Mouse (Mus musculus): ENCODE results near the gene D130043K22Rik. TPM values are rescaled to one million over a fixed set of nuclear protein-coding genes. Genes with fewer than 3 reads are reported as not detected.

Gene D130043K22Rik
- polyA plus RNA-seq, 1 experiment = 0.02 TPM

GRCm38 (mm10) chr13:24825587-24825986 is 19.3 kb upstream of the D130043K22Rik start:
- TF ChIP-seq MYOG (IDR thresholded peaks at IDR 0.05; ENCODE audit: control insufficient read depth, extremely low read depth, insufficient read length) (no peak), USF1 (IDR thresholded peaks at IDR 0.05; ENCODE audit: low read depth) (no peak), FOSL1 (IDR thresholded peaks at IDR 0.05; ENCODE audit: insufficient read depth, low read length, poor library complexity, severe bottlenecking) (no peak), CTCF (IDR thresholded peaks at IDR 0.05; ENCODE audit: control insufficient read depth, insufficient read depth, insufficient read length) (no peak), MAX (IDR thresholded peaks at IDR 0.05) (no peak), CEBPB (IDR thresholded peaks at IDR 0.05; ENCODE audit: low read depth) (no peak), MYOD1 (IDR thresholded peaks at IDR 0.05; ENCODE audit: control insufficient read depth, insufficient read length, low read depth) (no peak)
- Histone ChIP-seq H3K79me3 (ENCODE audit: low read depth) (peaks cover 1% of the 10 kb centered on the region), H3K79me2 (ENCODE audit: control insufficient read depth, insufficient read depth) (peaks cover 5% of the 10 kb centered on the region), H3ac (ENCODE audit: control insufficient read depth, insufficient read length, low read depth) (no peak overlapping the region), H3K4me3 (ENCODE audit: insufficient read depth, poor library complexity, severe bottlenecking) (no peak overlapping the region), H3K36me3 (ENCODE audit: control insufficient read depth, insufficient read depth) (peaks cover 3% of the 10 kb centered on the region), H3K27me3 (ENCODE audit: control insufficient read depth, insufficient read depth, insufficient read length) (no peaks in the 10 kb centered on the region)

- peaks cover 10% of the 10 kb centered on the region for H3K79me2 ChIP-seq (ENCODE audit: control insufficient read depth, insufficient read depth)
- H3K4me3 ChIP-seq (ENCODE audit: insufficient read depth, poor library complexity, severe bottlenecking) = no peak overlapping the region
- TF ChIP-seq CEBPB (IDR thresholded peaks at IDR 0.05; ENCODE audit: low read depth) (no peak), MYOD1 (IDR thresholded peaks at IDR 0.05; ENCODE audit: control insufficient read depth, insufficient read length, low read depth) (no peak), MYOG (IDR thresholded peaks at IDR 0.05; ENCODE audit: control insufficient read depth, extremely low read depth, insufficient read length) (no peak), FOSL1 (IDR thresholded peaks at IDR 0.05; ENCODE audit: insufficient read depth, low read length, poor library complexity, severe bottlenecking) (no peak), CTCF (IDR thresholded peaks at IDR 0.05; ENCODE audit: control insufficient read depth, insufficient read depth, insufficient read length) (no peak), MAX (IDR thresholded peaks at IDR 0.05) (no peak)
- no peaks in the 10 kb centered on the region for H3K27me3 ChIP-seq (ENCODE audit: control insufficient read depth, insufficient read depth, insufficient read length)
- H3K79me3 ChIP-seq (ENCODE audit: low read depth) = peaks cover 1% of the 10 kb centered on the region
- no peak overlapping the region for H3ac ChIP-seq (ENCODE audit: control insufficient read depth, insufficient read length, low read depth)
- H3K36me3 ChIP-seq (ENCODE audit: control insufficient read depth, insufficient read depth) = peaks cover 3% of the 10 kb centered on the region
These were observed 18.8 kb upstream of the D130043K22Rik start for GRCm38 (mm10) chr13:24826116-24826515.

GRCm38 (mm10) chr13:24830756-24831352 is 14.1 kb upstream of the D130043K22Rik start:
- TF ChIP-seq USF1 (IDR thresholded peaks at IDR 0.05; ENCODE audit: low read depth) (no peak), FOSL1 (IDR thresholded peaks at IDR 0.05; ENCODE audit: insufficient read depth, low read length, poor library complexity, severe bottlenecking) (no peak), CTCF (IDR thresholded peaks at IDR 0.05; ENCODE audit: control insufficient read depth, insufficient read depth, insufficient read length) (no peak), MAX (IDR thresholded peaks at IDR 0.05) (no peak), MYOG (IDR thresholded peaks at IDR 0.05; ENCODE audit: control insufficient read depth, extremely low read depth, insufficient read length) (no peak), CEBPB (IDR thresholded peaks at IDR 0.05; ENCODE audit: low read depth) (no peak), MYOD1 (IDR thresholded peaks at IDR 0.05; ENCODE audit: control insufficient read depth, insufficient read length, low read depth) (no peak)
- Histone ChIP-seq H3K27me3 (ENCODE audit: control insufficient read depth, insufficient read depth, insufficient read length) (no peaks in the 10 kb centered on the region), H3K36me3 (ENCODE audit: control insufficient read depth, insufficient read depth) (peaks cover 14% of the 10 kb centered on the region), H3K4me3 (ENCODE audit: insufficient read depth, poor library complexity, severe bottlenecking) (peak overlapping the region; percentile 89), H3ac (ENCODE audit: control insufficient read depth, insufficient read length, low read depth) (peak overlapping the region; percentile 94), H3K79me2 (ENCODE audit: control insufficient read depth, insufficient read depth) (peaks cover 55% of the 10 kb centered on the region), H3K79me3 (ENCODE audit: low read depth) (peaks cover 42% of the 10 kb centered on the region)

GRCm38 (mm10) chr13:24831353-24832130 is 13.4 kb upstream of the D130043K22Rik start, which contains the start of the genes Acot13 and Tdp2:
Gene Acot13 (minus strand): TSS chr13:24831540.
Gene Tdp2 (plus strand): TSS chr13:24831679.
- Histone ChIP-seq H3K4me3 (ENCODE audit: insufficient read depth, poor library complexity, severe bottlenecking) (peak within 1 kb of the TSS; percentile 89), H3K79me3 (ENCODE audit: low read depth) (peaks cover 49% of the 10 kb centered on the region), H3ac (ENCODE audit: control insufficient read depth, insufficient read length, low read depth) (peak within 1 kb of the TSS; percentile 98), H3K27me3 (ENCODE audit: control insufficient read depth, insufficient read depth, insufficient read length) (no peaks in the 10 kb centered on the region), H3K79me2 (ENCODE audit: control insufficient read depth, insufficient read depth) (peaks cover 61% of the 10 kb centered on the region), H3K36me3 (ENCODE audit: control insufficient read depth, insufficient read depth) (peaks cover 21% of the 10 kb centered on the region)
- TF ChIP-seq CTCF (IDR thresholded peaks at IDR 0.05; ENCODE audit: control insufficient read depth, insufficient read depth, insufficient read length) = no peak
- TF ChIP-seq MYOD1 (IDR thresholded peaks at IDR 0.05; ENCODE audit: control insufficient read depth, insufficient read length, low read depth) = no peak
- TF ChIP-seq USF1 (IDR thresholded peaks at IDR 0.05; ENCODE audit: low read depth) = no peak
- no peak for TF ChIP-seq FOSL1 (IDR thresholded peaks at IDR 0.05; ENCODE audit: insufficient read depth, low read length, poor library complexity, severe bottlenecking)
- no peak for TF ChIP-seq MAX (IDR thresholded peaks at IDR 0.05)
- no peak for TF ChIP-seq MYOG (IDR thresholded peaks at IDR 0.05; ENCODE audit: control insufficient read depth, extremely low read depth, insufficient read length)
- no peak for TF ChIP-seq CEBPB (IDR thresholded peaks at IDR 0.05; ENCODE audit: low read depth)

GRCm38 (mm10) chr13:24832131-24832810 is 12.7 kb upstream of the D130043K22Rik start:
- H3K79me2 ChIP-seq (ENCODE audit: control insufficient read depth, insufficient read depth) = peaks cover 69% of the 10 kb centered on the region
- H3K4me3 ChIP-seq (ENCODE audit: insufficient read depth, poor library complexity, severe bottlenecking) = peak overlapping the region; percentile 89
- peaks cover 22% of the 10 kb centered on the region for H3K36me3 ChIP-seq (ENCODE audit: control insufficient read depth, insufficient read depth)
- H3K27me3 ChIP-seq (ENCODE audit: control insufficient read depth, insufficient read depth, insufficient read length) = no peaks in the 10 kb centered on the region
- no peak for TF ChIP-seq FOSL1 (IDR thresholded peaks at IDR 0.05; ENCODE audit: insufficient read depth, low read length, poor library complexity, severe bottlenecking)
- TF ChIP-seq MYOG (IDR thresholded peaks at IDR 0.05; ENCODE audit: control insufficient read depth, extremely low read depth, insufficient read length) = no peak
- no peak for TF ChIP-seq CEBPB (IDR thresholded peaks at IDR 0.05; ENCODE audit: low read depth)
- peak overlapping the region; percentile 98 for H3ac ChIP-seq (ENCODE audit: control insufficient read depth, insufficient read length, low read depth)
- peaks cover 56% of the 10 kb centered on the region for H3K79me3 ChIP-seq (ENCODE audit: low read depth)
